Mouse (Mus musculus) CH12.LX (cell line): Measurements from ENCODE around the gene Zmynd8. TPM values are rescaled to one million over a fixed set of nuclear protein-coding genes. Genes with fewer than 3 reads are reported as not detected.

Experiments used
- DNase-seq: peaks from one replicate; pipeline ENCODE4 v3.0.0-alpha.2; 2013; ENCODE audit errors: extremely low read depth
- H3K27ac ChIP-seq: 2 replicates; pipeline ENCODE4 v1.5.1; 2012; ENCODE audit warnings: low read depth, mild to moderate bottlenecking, control low read depth, moderate library complexity; ENCODE audit not compliant: insufficient read depth
- H3K27me3 ChIP-seq: replicated peaks from 2 replicates; pipeline ENCODE3; 2012; ENCODE audit warnings: inconsistent platforms
- H3K36me3 ChIP-seq, 2 experiments: replicated peaks in 1 of 2; 2 replicates each; pipeline versions ENCODE3 to v1.6.1; 2012; ENCODE audit warnings: inconsistent platforms in 1 of 2, low read length in 1 of 2, mild to moderate bottlenecking in 1 of 2, mixed read lengths in 1 of 2, moderate library complexity in 1 of 2; ENCODE audit not compliant: control insufficient read depth in 1 of 2, insufficient read depth in 1 of 2
- H3K4me1 ChIP-seq, 2 experiments: 2 replicates each; pipeline ENCODE4 v1.6.1; 2012; ENCODE audit warnings: inconsistent platforms in 1 of 2, moderate library complexity in 1 of 2; ENCODE audit not compliant: insufficient read depth in 2 of 2, control insufficient read depth in 1 of 2
- H3K4me2 ChIP-seq: 2 replicates; pipeline ENCODE4 v1.6.1; 2012; ENCODE audit warnings: low read depth, mild to moderate bottlenecking, control low read depth; ENCODE audit not compliant: poor library complexity, insufficient read depth, severe bottlenecking
- H3K4me3 ChIP-seq, 3 experiments: fragments of 150-350 bp in 1 of 3; sonication (generic) in 1 of 3; replicated peaks in 1 of 3; 2 replicates each; pipeline versions ENCODE3 to v1.5.1; 2011 to 2012; ENCODE audit warnings: low read depth in 2 of 3, low read length in 2 of 3, mild to moderate bottlenecking in 2 of 3, moderate library complexity in 2 of 3, control low read depth in 1 of 3, improper control_type of control experiment in 1 of 3, inconsistent platforms in 1 of 3, mixed read lengths in 1 of 3; ENCODE audit not compliant: poor library complexity in 1 of 3
- H3K79me2 ChIP-seq: replicated peaks from 2 replicates; pipeline ENCODE4 v1.6.1; 2012; ENCODE audit warnings: mild to moderate bottlenecking, moderate library complexity; ENCODE audit not compliant: control insufficient read depth, poor library complexity, insufficient read depth, severe bottlenecking; ENCODE audit errors: extremely low read depth
- H3K9ac ChIP-seq: 2 replicates; pipeline ENCODE4 v1.6.1; 2012; ENCODE audit warnings: low read depth, mild to moderate bottlenecking, control low read depth, moderate library complexity; ENCODE audit not compliant: insufficient read depth
- H3K9me3 ChIP-seq: replicated peaks from 2 replicates; pipeline ENCODE3; 2012; ENCODE audit warnings: low read length, inconsistent platforms, mixed read lengths
- BHLHE40 ChIP-seq: IDR thresholded peaks from 2 replicates; pipeline ENCODE4 v1.6.1; 2011; ENCODE audit warnings: mild to moderate bottlenecking, low read depth, low read length, improper control_type of control experiment
- CHD1 ChIP-seq: IDR thresholded peaks from 2 replicates; pipeline ENCODE4 v1.6.1; 2012; ENCODE audit warnings: low read depth, low read length, improper control_type of control experiment, inconsistent platforms
- CHD2 ChIP-seq: IDR thresholded peaks from 2 replicates; pipeline ENCODE4 v1.6.1; 2011; ENCODE audit warnings: low read length, improper control_type of control experiment
- CTCF ChIP-seq, 2 experiments: IDR thresholded peaks in 1 of 2; conservative IDR thresholded peaks in 1 of 2; 2 replicates each; pipeline ENCODE4 v1.5.1; 2011 to 2012; ENCODE audit warnings: low read depth in 2 of 2, low read length in 2 of 2, improper control_type of control experiment in 1 of 2, inconsistent platforms in 1 of 2, mild to moderate bottlenecking in 1 of 2, moderate library complexity in 1 of 2
- E2F4 ChIP-seq: IDR thresholded peaks from 2 replicates; pipeline ENCODE4 v1.6.1; 2011; ENCODE audit warnings: low read depth, low read length, improper control_type of control experiment; ENCODE audit not compliant: insufficient replicate concordance
- ELF1 ChIP-seq: IDR thresholded peaks from 2 replicates; pipeline ENCODE4 v1.6.1; 2014; ENCODE audit warnings: low read depth, mild to moderate bottlenecking, inconsistent platforms, low read length, improper control_type of control experiment
- EP300 ChIP-seq: IDR thresholded peaks from 2 replicates; pipeline ENCODE4 v1.6.1; 2011; ENCODE audit warnings: low read length, improper control_type of control experiment
- ETS1 ChIP-seq: conservative IDR thresholded peaks from 2 replicates; pipeline ENCODE4 v1.6.1; 2012; ENCODE audit warnings: low read depth, mild to moderate bottlenecking, inconsistent platforms, low read length, improper control_type of control experiment, moderate library complexity
- GABPA ChIP-seq: IDR thresholded peaks from 2 replicates; pipeline ENCODE4 v1.6.1; 2012; ENCODE audit warnings: low read depth, low read length, improper control_type of control experiment, inconsistent platforms; ENCODE audit not compliant: insufficient replicate concordance
- HCFC1 ChIP-seq: IDR thresholded peaks from 2 replicates; pipeline ENCODE4 v1.6.1; 2012; ENCODE audit warnings: low read depth, mild to moderate bottlenecking, inconsistent platforms, low read length, improper control_type of control experiment
- IRF4 ChIP-seq: IDR thresholded peaks from 2 replicates; pipeline ENCODE4 v1.6.1; 2014; ENCODE audit warnings: low read depth, mild to moderate bottlenecking, inconsistent platforms, low read length, improper control_type of control experiment
- JUN ChIP-seq: IDR thresholded peaks from 2 replicates; pipeline ENCODE4 v1.6.1; 2011; ENCODE audit warnings: low read depth, mild to moderate bottlenecking, low read length, improper control_type of control experiment, moderate library complexity; ENCODE audit not compliant: insufficient read depth
- JUND ChIP-seq: conservative IDR thresholded peaks from 2 replicates; pipeline ENCODE4 v1.6.1; 2011; ENCODE audit warnings: low read depth, low read length, improper control_type of control experiment
- KAT2A ChIP-seq: IDR thresholded peaks from 2 replicates; pipeline ENCODE4 v1.6.1; 2012; ENCODE audit warnings: low read length, improper control_type of control experiment, inconsistent platforms; ENCODE audit not compliant: insufficient replicate concordance
- MAFK ChIP-seq: IDR thresholded peaks from 2 replicates; pipeline ENCODE4 v1.6.1; 2011; ENCODE audit warnings: low read length, improper control_type of control experiment; ENCODE audit not compliant: insufficient replicate concordance
- MAX ChIP-seq: IDR thresholded peaks from 2 replicates; pipeline ENCODE4 v1.6.1; 2011; ENCODE audit warnings: low read length, improper control_type of control experiment
- MAZ ChIP-seq: IDR thresholded peaks from 2 replicates; pipeline ENCODE4 v1.6.1; 2012; ENCODE audit warnings: low read depth, mild to moderate bottlenecking, inconsistent platforms, low read length, improper control_type of control experiment, moderate library complexity
- MEF2A ChIP-seq: IDR thresholded peaks from 2 replicates; pipeline ENCODE4 v1.6.1; 2014; ENCODE audit warnings: low read depth, mild to moderate bottlenecking, inconsistent platforms, low read length, improper control_type of control experiment, borderline replicate concordance
- MXI1 ChIP-seq: IDR thresholded peaks from 2 replicates; pipeline ENCODE4 v1.6.1; 2011; ENCODE audit warnings: mild to moderate bottlenecking, low read depth, low read length, improper control_type of control experiment
- MYC ChIP-seq: IDR thresholded peaks from 2 replicates; pipeline ENCODE4 v1.6.1; 2011; ENCODE audit warnings: low read depth, mild to moderate bottlenecking, improper control_type of control experiment, low read length
- NELFE ChIP-seq: IDR thresholded peaks from 2 replicates; pipeline ENCODE4 v1.6.1; 2011; ENCODE audit warnings: low read depth, low read length, improper control_type of control experiment
- NRF1 ChIP-seq: IDR thresholded peaks from 2 replicates; pipeline ENCODE4 v1.6.1; 2014; ENCODE audit warnings: low read depth, mild to moderate bottlenecking, inconsistent platforms, low read length, improper control_type of control experiment, moderate library complexity
- PAX5 ChIP-seq: IDR thresholded peaks from 2 replicates; pipeline ENCODE4 v1.6.1; 2012; ENCODE audit warnings: low read length, inconsistent platforms, mixed read lengths
- POLR2A ChIP-seq: IDR thresholded peaks from 2 replicates; pipeline ENCODE4 v1.6.1; 2011; ENCODE audit warnings: low read depth, mild to moderate bottlenecking, improper control_type of control experiment, low read length
- POLR2AphosphoS2 ChIP-seq: IDR thresholded peaks from 2 replicates; pipeline ENCODE4 v1.6.1; 2011; ENCODE audit warnings: low read depth, low read length, improper control_type of control experiment
- RAD21 ChIP-seq: IDR thresholded peaks from 2 replicates; pipeline ENCODE4 v1.6.1; 2011; ENCODE audit warnings: low read depth, mild to moderate bottlenecking, low read length, improper control_type of control experiment, moderate library complexity
- RCOR1 ChIP-seq: conservative IDR thresholded peaks from 2 replicates; pipeline ENCODE4 v1.6.1; 2012; ENCODE audit warnings: low read depth, mild to moderate bottlenecking, inconsistent platforms, low read length, improper control_type of control experiment
- SIN3A ChIP-seq: IDR thresholded peaks from 2 replicates; pipeline ENCODE4 v1.6.1; 2012; ENCODE audit warnings: low read length, improper control_type of control experiment, inconsistent platforms
- SMC3 ChIP-seq: IDR thresholded peaks from 2 replicates; pipeline ENCODE4 v1.6.1; 2011; ENCODE audit warnings: low read depth, low read length, improper control_type of control experiment
- TBP ChIP-seq: conservative IDR thresholded peaks from 2 replicates; pipeline ENCODE4 v1.6.1; 2011; ENCODE audit warnings: low read depth, low read length, improper control_type of control experiment
- TCF12 ChIP-seq: IDR thresholded peaks from 2 replicates; pipeline ENCODE4 v1.6.1; 2014; ENCODE audit warnings: low read depth, mild to moderate bottlenecking, inconsistent platforms, low read length, improper control_type of control experiment
- UBTF ChIP-seq: IDR thresholded peaks from 2 replicates; pipeline ENCODE4 v1.6.1; 2012; ENCODE audit warnings: low read depth, mild to moderate bottlenecking, inconsistent platforms, low read length, improper control_type of control experiment, moderate library complexity
- USF1 ChIP-seq: IDR thresholded peaks from 2 replicates; pipeline ENCODE4 v1.6.1; 2014; ENCODE audit warnings: low read depth, mild to moderate bottlenecking, inconsistent platforms, low read length, improper control_type of control experiment
- USF2 ChIP-seq: conservative IDR thresholded peaks from 2 replicates; pipeline ENCODE4 v1.6.1; 2011; ENCODE audit warnings: low read depth, low read length, improper control_type of control experiment
- ZC3H11A ChIP-seq: IDR thresholded peaks from 2 replicates; pipeline ENCODE4 v1.6.1; 2012; ENCODE audit warnings: low read depth, mild to moderate bottlenecking, inconsistent platforms, low read length, improper control_type of control experiment
- ZKSCAN1 ChIP-seq: IDR thresholded peaks from 2 replicates; pipeline ENCODE4 v1.6.1; 2012; ENCODE audit warnings: low read depth, inconsistent platforms, low read length, improper control_type of control experiment, borderline replicate concordance
- ZMIZ1 ChIP-seq: IDR thresholded peaks from 2 replicates; pipeline ENCODE4 v1.6.1; 2012; ENCODE audit warnings: low read depth, mild to moderate bottlenecking, inconsistent platforms, low read length, improper control_type of control experiment
- ZNF384 ChIP-seq: IDR thresholded peaks from 2 replicates; pipeline ENCODE4 v1.6.1; 2012; ENCODE audit warnings: low read depth, low read length, improper control_type of control experiment, inconsistent platforms
- dilution Hi-C: fragments of 300-500 bp; cut with MboI; formaldehyde crosslinking; loops from 2 replicates; pipeline ENCODE4 v1.14.3; 2020; ENCODE audit warnings: low sequenced_read_pairs; ENCODE audit not compliant: extremely low pct_unique_long_range_greater_than_20kb, extremely low pct_ligation_motif_present
- in situ Hi-C: fragments of 300-500 bp; cut with MboI; formaldehyde crosslinking; loops from 3 replicates; pipeline ENCODE4 v1.14.3; 2019; ENCODE audit warnings: low sequenced_read_pairs, low pct_ligation_motif_present, low pct_unique_long_range_greater_than_20kb, mixed read lengths
- polyA plus RNA-seq: library from polyadenylated mRNA; unstranded; fragments of >175 nt; gene quantifications from 2 replicates; pipeline ENCODE4 v1.2.1, GENCODE M21; 2012; ENCODE audit warnings: low read depth; ENCODE audit not compliant: insufficient read length
- total RNA-seq, 2 experiments: library from RNA; depleted of rRNA; stranded (reverse); fragments of 300-350 nt in 1 of 2; fragments of >200 nt in 1 of 2; gene quantifications; 2 replicates each; pipeline ENCODE4 v1.2.3; 2012 to 2014

Gene Zmynd8
- total and polyA plus RNA-seq, 3 experiments: 33.6 to 84.5 (median 35.1) TPM

- Histone ChIP-seq H3K4me1 (peaks cover 5 to 25% of the 10 kb centered on the region in 2 experiments; a peak in 3 of 4 replicates), H3K36me3 (no peaks in the 10 kb centered on the region), H3K4me3 (peak overlapping the region; percentile 48 to 57 (median 54)), H3K27ac (peak overlapping the region; percentile 14; the same call in 1 of the 2 replicates), H3K9me3 (no peaks in the 10 kb centered on the region), H3K27me3 (no peaks in the 10 kb centered on the region), H3K4me2 (peak overlapping the region; percentile 24; the same call in 1 of the 2 replicates), H3K79me2 (no peaks in the 10 kb centered on the region), H3K9ac (peak overlapping the region; percentile 39; the same call in 1 of the 2 replicates)
- no peak for TF ChIP-seq MAX
- no peak for TF ChIP-seq POLR2AphosphoS2
- TF ChIP-seq NRF1: no peak
- no peak for TF ChIP-seq IRF4
- TF ChIP-seq JUND: no peak
- no peak for TF ChIP-seq ETS1
- no peak for TF ChIP-seq EP300
- TF ChIP-seq CHD2: no peak
- no peak for TF ChIP-seq SMC3
- TF ChIP-seq GABPA: no peak
- peak; percentile 55 for TF ChIP-seq MEF2A
- TF ChIP-seq RCOR1: no peak
- TF ChIP-seq MAFK: no peak
- TF ChIP-seq ZNF384: no peak
- TF ChIP-seq ZC3H11A: no peak
- TF ChIP-seq TCF12: peak; percentile 57; the same call in 1 of the 2 replicates
- TF ChIP-seq PAX5: no peak
- no peak for TF ChIP-seq HCFC1
- TF ChIP-seq KAT2A: no peak
- TF ChIP-seq CHD1: no peak
- TF ChIP-seq ZMIZ1: no peak
- TF ChIP-seq ZKSCAN1: no peak
- no peak for TF ChIP-seq MYC
- 0 out of 2 replicates have a peak, but pooled peaks have one; percentile 44 for TF ChIP-seq MXI1
- TF ChIP-seq BHLHE40: peak; percentile 30; the same call in 1 of the 2 replicates
- no peak for TF ChIP-seq E2F4
- no peak for TF ChIP-seq RAD21
- TF ChIP-seq POLR2A: peak; percentile 68
- no peak for TF ChIP-seq CTCF (conservative IDR thresholded peaks at IDR 0.05 in 1 of 2, IDR thresholded peaks at IDR 0.05 in 1 of 2; ENCODE audit: low read depth in 2 of 2, low read length in 2 of 2)
- TF ChIP-seq USF2: no peak
- no peak for TF ChIP-seq JUN
- TF ChIP-seq MAZ: no peak
- TF ChIP-seq NELFE: peak; percentile 30; the same call in 1 of the 2 replicates
- no peak for TF ChIP-seq ELF1
- TF ChIP-seq SIN3A: no peak
- 0 out of 2 replicates have a peak, but pooled peaks have one; percentile 11 for TF ChIP-seq TBP
- TF ChIP-seq USF1: no peak
- no peak for TF ChIP-seq UBTF
- in situ Hi-C loops (no loop called here), dilution Hi-C loops (no loop called here)
- peak; percentile 67 for DNase-seq
Observed at GRCm38 (mm10) chr2:165742210-165742786, 156.5 kb downstream of the Zmynd8 start.
